Mouse (Mus musculus) liver, embryonic 16.5 days (tissue): ENCODE measurements around the gene Spata32. TPM values are rescaled to one million over a fixed set of nuclear protein-coding genes. Genes with fewer than 3 reads are reported as not detected.

Experiments used
- ATAC-seq: fragments of 200-750 bp; cut with Nextera tagmentation; 2 replicates; pipeline ENCODE4 v1.8.0; 2017; ENCODE audit warnings: low read depth, mild to moderate bottlenecking, moderate number of reproducible peaks, moderate library complexity
- H3K27ac ChIP-seq: fragments of 300-500 bp; sonication (generic); 2 replicates; pipeline ENCODE4 v1.5.1; 2014; ENCODE audit warnings: mild to moderate bottlenecking, low read length
- H3K27me3 ChIP-seq: fragments of 300-500 bp; sonication (generic); 2 replicates; pipeline ENCODE4 v1.6.1; 2014; ENCODE audit warnings: low read depth, low read length, mixed read lengths; ENCODE audit not compliant: control insufficient read depth, insufficient read depth
- H3K36me3 ChIP-seq: fragments of 300-500 bp; sonication (generic); 2 replicates; pipeline ENCODE4 v1.6.1; 2014; ENCODE audit warnings: mild to moderate bottlenecking; ENCODE audit not compliant: control insufficient read depth, insufficient read depth
- H3K4me1 ChIP-seq: fragments of 300-500 bp; sonication (generic); 2 replicates; pipeline ENCODE4 v1.6.1; 2014; ENCODE audit warnings: low read depth, low read length, mixed read lengths; ENCODE audit not compliant: control insufficient read depth
- H3K4me2 ChIP-seq: fragments of 300-500 bp; sonication (generic); 2 replicates; pipeline ENCODE4 v1.6.1; 2014; ENCODE audit warnings: low read depth, low read length, mixed read lengths
- H3K4me3 ChIP-seq: fragments of 300-500 bp; sonication (generic); 2 replicates; pipeline ENCODE4 v1.5.1; 2014; ENCODE audit warnings: low read depth, mild to moderate bottlenecking, low read length
- H3K9ac ChIP-seq: fragments of 300-500 bp; sonication (generic); 2 replicates; pipeline ENCODE4 v1.6.1; 2014; ENCODE audit warnings: low read depth, low read length
- H3K9me3 ChIP-seq: fragments of 300-500 bp; sonication (generic); replicated peaks from 2 replicates; pipeline ENCODE4 v1.6.1; 2016; ENCODE audit warnings: low read length; ENCODE audit not compliant: control insufficient read depth
- WGBS: fragments of 180-500 bp; shearing (Covaris S2); extraction: QIAGEN DNeasy Blood & Tissue Kit; methylation state at CpG from one replicate; pipeline ENCODE4 v1.1.7; 2014; ENCODE audit not compliant: insufficient replicate concordance; 5-methylcytosine and 5-hydroxymethylcytosine counted together
- polyA plus RNA-seq: library from polyadenylated mRNA; unstranded; fragments of >200 nt; fragmentation: Nextera tagmentation; extraction: Ambion mirVana; gene quantifications from 2 replicates; pipeline ENCODE4 v1.2.1, GENCODE M21; 2015

Gene Spata32
- polyA plus RNA-seq = not detected in 2 replicates

DNA sequence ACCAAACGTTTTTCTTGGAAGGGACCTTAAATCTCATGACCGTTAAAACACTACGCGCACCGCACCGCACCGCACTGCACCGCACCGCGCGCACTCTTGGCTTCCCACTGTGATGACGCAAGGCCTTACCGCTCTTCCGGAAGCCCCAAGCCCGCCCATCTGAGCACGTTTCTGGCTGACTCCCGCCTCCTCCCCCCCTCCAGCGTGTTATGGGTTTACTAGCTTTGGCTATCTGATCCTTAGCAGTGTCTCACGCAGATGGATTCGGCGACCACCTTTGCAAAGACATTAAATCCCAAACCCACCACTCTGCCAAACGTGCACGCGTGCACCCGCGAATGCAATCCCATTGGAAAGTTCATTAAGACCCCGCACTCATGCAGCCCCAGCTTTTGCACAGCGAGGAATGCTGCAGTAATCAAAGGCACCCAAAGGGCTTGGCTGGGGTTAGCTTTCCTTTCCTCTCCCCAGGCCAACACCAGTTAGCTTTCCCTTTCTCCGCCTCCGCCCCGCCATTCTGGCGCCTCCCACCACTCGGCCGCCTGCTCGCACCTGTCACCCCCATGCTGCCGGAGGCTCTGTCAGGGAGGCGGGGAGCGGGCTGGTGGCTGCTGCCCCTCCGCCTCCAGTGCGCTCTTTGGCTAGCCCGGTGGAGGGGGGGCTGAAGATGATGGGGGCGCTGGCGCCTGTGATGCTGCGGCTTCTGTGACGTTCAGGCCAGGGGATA lies at the start of gene Spata32:
Gene Spata32 (minus strand): TSS at position 643 of the 727 bp plus-strand sequence.
- peak within 1 kb of the TSS; percentile 58 for H3K4me3 ChIP-seq
- H3K27me3 ChIP-seq = no peaks in the 10 kb centered on the region
- H3K9me3 ChIP-seq = peaks cover 2% of the 10 kb centered on the region; the same call in 1 of the 2 replicates
- peak; percentile 64 for ATAC-seq
- H3K4me2 ChIP-seq = peak within 1 kb of the TSS; percentile 76
- H3K36me3 ChIP-seq = no peaks in the 10 kb centered on the region
- H3K27ac ChIP-seq = no peak within 1 kb of the TSS
- under 1% methylated on average over 45 of the region's 45 CpGs for WGBS
- H3K4me1 ChIP-seq = peaks cover 3% of the 10 kb centered on the region; the same call in 1 of the 2 replicates
- H3K9ac ChIP-seq = peak within 1 kb of the TSS; percentile 44; the same call in 1 of the 2 replicates

DNA sequence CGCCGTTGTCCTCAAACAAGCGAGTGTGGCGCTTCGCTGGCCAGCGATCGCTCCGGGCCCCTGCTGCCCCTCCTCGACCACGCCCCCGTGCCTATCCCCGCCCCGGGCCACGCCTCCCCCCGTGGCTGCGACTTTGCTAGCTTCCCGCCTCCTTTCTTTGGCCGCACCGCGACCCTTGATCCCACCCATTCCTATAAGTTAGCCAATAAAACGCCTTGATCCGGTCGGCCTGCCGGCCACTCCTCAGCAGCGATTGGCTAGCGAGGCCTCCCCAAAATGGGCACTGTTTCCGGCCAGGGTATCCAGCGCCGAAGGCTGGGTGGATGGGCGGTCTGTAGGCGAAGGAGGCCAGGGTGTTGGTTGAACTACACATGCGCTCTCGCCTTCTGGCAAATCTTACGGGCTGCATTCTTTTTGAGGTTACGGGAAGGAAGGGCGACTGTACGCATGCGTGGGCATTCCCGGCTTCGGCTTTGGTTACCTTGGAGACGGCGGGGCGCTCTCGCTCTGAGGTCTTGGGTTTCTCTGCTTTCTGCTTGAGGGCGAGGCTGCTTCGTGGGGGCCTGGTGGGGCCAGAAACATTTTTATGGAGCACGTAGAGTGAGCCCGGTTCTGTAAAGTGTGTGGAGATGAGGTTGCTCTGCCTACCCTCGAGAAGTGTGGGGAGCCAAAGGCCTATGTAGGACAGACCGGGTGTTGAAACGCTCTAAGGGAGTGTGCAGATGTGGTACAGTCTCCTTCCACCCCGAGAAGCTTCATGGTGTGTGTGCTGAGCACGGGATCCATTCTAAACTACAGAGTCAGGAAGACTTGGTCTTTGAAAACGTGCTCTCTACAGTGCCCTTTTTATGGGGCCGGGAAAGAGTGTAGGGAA lies 49.4 kb upstream of the Spata32 start, which contains the start of gene Map3k14:
Gene Map3k14 (minus strand): TSS at position 127 of the 874 bp plus-strand sequence.
- no peaks in the 10 kb centered on the region for H3K36me3 ChIP-seq
- H3K27me3 ChIP-seq = no peaks in the 10 kb centered on the region
- ATAC-seq = peak; percentile 96
- peak within 1 kb of the TSS; percentile 60 for H3K27ac ChIP-seq
- peak within 1 kb of the TSS; percentile 60 for H3K9ac ChIP-seq
- 1% methylated on average over 55 of the region's 55 CpGs for WGBS
- H3K9me3 ChIP-seq = no peaks in the 10 kb centered on the region
- peak within 1 kb of the TSS; percentile 67 for H3K4me3 ChIP-seq
- peak within 1 kb of the TSS; percentile 95 for H3K4me2 ChIP-seq
- H3K4me1 ChIP-seq = peaks cover 13% of the 10 kb centered on the region

DNA sequence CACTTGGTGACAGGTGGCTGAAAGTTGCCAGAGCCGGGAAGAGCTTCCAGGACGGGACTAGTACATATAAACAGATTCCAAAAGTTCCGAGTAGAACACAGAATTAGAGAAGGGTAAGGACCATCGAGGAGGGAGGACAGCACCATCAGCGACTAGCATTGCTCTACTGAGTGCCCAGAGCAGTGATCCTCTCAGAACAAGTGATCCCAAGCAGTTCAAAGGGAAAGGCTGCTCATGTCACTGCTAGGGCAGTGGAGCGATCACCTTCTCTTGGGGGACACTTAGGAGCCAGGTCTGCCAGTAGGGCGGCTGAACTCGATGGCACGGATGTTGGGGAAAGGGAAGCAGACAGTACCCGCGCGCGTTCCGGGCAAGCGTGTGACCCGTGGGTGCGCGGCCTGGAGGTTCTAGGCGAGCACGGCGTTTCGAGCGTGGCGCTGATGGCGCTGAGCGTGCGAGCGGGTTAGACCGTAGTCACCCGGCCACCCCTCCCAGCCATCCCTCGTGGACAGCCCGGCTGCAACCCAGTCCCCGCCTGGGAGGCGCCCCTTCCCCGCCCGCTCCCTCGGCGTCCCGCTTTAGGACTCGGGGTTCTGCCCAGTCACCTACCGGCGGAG lies 48.6 kb upstream of the Spata32 start:
- no peaks in the 10 kb centered on the region for H3K36me3 ChIP-seq
- peaks cover 13% of the 10 kb centered on the region for H3K4me1 ChIP-seq
- H3K4me3 ChIP-seq = peak overlapping the region; percentile 67
- no peaks in the 10 kb centered on the region for H3K9me3 ChIP-seq
- no peaks in the 10 kb centered on the region for H3K27me3 ChIP-seq
- H3K27ac ChIP-seq = peak overlapping the region; percentile 60
- peak overlapping the region; percentile 60 for H3K9ac ChIP-seq
- WGBS = 1% methylated on average over 31 of the region's 42 CpGs
- H3K4me2 ChIP-seq = peak overlapping the region; percentile 95
- no peak for ATAC-seq

DNA sequence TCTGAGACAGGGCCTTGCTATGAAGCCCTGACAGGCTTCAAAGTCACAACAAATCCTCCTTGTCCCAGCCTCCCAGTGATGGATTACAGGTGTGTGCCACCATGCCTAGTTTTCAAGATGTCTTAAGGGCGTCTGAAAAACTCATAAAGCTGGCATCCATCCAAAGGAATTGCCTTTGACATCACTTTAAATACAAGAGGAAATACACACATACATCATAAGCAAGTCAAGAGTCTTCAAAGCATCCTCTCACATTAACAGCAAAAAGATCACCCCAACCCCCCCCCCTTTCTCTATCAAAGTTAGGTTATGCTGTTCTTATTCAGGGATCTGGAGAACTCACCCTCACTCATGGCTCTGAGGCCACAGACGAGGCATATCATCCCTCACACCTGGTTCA lies 47.6 kb upstream of the Spata32 start:
- no peak overlapping the region for H3K4me2 ChIP-seq
- H3K4me1 ChIP-seq = peaks cover 13% of the 10 kb centered on the region
- no peak overlapping the region for H3K27ac ChIP-seq
- no peaks in the 10 kb centered on the region for H3K9me3 ChIP-seq
- ATAC-seq = no peak
- no peak overlapping the region for H3K4me3 ChIP-seq
- 43% methylated on average over 2 of the region's 2 CpGs for WGBS
- no peaks in the 10 kb centered on the region for H3K27me3 ChIP-seq
- no peaks in the 10 kb centered on the region for H3K36me3 ChIP-seq
- no peak overlapping the region for H3K9ac ChIP-seq

DNA sequence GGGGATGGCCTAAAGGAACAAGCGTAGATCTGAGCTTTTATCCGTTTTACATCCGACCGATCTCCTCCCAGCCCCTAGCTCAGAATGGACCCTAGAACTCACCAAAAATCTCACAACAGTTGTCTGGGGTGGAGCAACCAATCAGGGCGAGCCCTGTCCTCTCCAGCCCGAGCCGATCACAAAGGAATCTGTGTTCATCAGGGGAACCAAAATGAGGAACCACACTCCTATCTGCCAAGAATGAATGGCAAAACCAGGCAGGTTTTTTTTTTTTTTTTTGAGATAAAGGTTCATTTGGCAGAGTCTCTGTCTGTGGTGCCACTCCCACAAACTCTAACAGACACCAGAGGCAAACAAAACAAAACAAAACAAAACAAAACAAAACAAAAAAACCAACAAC lies 47.0 kb upstream of the Spata32 start:
- WGBS = 34% methylated on average over 7 of the region's 7 CpGs
- ATAC-seq = no peak
- Histone ChIP-seq H3K4me3 (no peak overlapping the region), H3K27me3 (no peaks in the 10 kb centered on the region), H3K9me3 (no peaks in the 10 kb centered on the region), H3K4me1 (peaks cover 13% of the 10 kb centered on the region), H3K9ac (no peak overlapping the region), H3K4me2 (no peak overlapping the region), H3K36me3 (no peaks in the 10 kb centered on the region), H3K27ac (no peak overlapping the region)

DNA sequence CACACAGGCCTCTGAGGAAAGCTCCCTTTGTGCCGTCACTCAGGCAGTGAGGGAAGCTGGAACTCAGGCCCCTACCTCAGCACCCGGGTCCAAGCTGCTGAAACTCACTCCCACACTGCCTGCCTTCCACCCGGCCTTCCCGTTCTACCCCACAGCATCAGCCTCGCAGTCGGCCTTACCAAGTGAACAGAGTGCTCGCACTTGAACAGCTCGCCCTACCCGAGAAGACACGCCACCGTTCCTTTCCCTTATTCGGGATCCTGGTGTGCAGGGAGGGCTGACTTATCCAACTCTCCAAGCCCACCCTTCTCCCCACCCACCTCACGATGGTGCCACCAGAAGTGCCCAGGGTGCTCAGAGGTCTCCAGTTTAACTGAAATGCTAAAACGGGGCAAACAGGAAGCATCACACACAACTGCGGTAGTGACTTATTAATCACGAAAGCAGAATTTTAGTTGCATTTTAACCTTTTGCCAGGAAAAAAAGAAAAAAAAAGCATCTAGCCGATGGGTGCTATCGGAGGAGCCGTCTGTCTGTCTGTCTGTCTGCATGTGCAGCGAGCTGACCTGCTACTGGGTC lies 46.3 kb upstream of the Spata32 start:
- Histone ChIP-seq H3K4me3 (no peak overlapping the region), H3K27ac (no peak overlapping the region), H3K4me1 (peaks cover 13% of the 10 kb centered on the region), H3K9ac (no peak overlapping the region), H3K9me3 (no peaks in the 10 kb centered on the region), H3K4me2 (no peak overlapping the region), H3K27me3 (no peaks in the 10 kb centered on the region), H3K36me3 (no peaks in the 10 kb centered on the region)
- WGBS = 70% methylated on average over 20 of the region's 20 CpGs
- ATAC-seq = no peak

DNA sequence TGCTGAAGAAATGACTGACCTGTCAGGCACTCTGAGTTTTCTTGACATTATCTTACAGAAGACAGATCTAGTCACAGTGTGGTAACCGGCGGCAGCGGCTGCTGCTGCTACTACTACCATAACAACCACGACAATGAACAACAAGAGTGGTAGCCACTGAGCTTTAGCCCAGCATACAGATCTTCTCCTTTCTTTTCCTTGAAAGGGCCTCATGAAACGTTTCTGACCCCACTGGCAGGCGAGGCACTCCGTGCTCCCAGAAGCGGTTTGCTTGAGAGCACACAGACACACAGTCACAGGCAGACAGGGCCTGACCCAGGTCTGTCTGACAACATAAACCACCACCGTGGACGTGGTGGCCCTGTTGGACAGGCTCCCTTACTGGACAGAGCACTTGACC lies 45.3 kb upstream of the Spata32 start:
- Histone ChIP-seq H3K36me3 (no peaks in the 10 kb centered on the region), H3K4me1 (peaks cover 13% of the 10 kb centered on the region), H3K4me2 (no peak overlapping the region), H3K27me3 (no peaks in the 10 kb centered on the region), H3K9ac (no peak overlapping the region), H3K9me3 (no peaks in the 10 kb centered on the region), H3K4me3 (no peak overlapping the region), H3K27ac (no peak overlapping the region)
- ATAC-seq = no peak
- WGBS = 41% methylated on average over 10 of the region's 10 CpGs

DNA sequence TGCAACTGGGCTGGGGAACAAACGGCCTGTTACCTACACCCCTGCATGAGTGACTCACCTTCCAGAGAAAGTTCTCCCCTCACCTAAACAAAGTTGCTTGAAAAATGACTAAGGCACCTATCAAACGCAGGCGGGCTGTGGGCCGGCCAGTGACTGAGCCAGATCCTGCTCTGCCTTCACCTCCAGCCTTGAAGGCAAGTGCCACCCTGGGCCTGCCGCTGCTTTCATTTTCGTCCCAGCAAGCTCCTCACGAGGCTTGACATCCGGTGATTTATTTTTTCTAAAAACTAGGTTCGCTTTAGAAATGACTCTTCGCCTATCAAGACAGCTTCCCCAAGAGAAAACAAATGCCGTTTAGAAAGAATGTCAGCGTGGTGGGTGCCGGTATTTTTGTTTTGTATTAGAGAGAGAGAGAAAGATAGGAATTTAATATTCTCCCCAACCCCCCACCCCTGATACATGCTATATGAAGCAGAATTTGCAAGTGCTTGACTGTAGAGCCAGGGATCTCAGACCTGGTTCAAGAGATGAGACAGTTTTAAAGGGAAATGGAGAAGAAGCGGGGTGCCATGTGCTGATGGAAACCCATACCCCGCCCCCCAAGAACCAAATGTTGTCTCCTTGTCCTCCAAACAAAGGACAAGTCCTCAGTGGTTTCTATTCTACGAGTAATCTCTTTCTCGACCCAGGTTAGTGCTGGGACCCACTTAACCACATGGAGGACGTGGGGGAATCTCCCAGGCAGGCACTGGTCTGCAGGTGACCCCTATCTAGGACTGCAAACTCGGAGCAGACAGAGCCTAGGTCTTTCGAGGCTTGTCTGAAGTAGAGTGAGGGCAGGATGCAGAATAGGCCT lies 44.4 kb upstream of the Spata32 start:
- Histone ChIP-seq H3K4me3 (no peak overlapping the region), H3K9ac (0 out of 2 replicates have a peak overlapping the region, but pooled peaks have one; percentile 19), H3K27ac (peak overlapping the region; percentile 27; the same call in 1 of the 2 replicates), H3K36me3 (no peaks in the 10 kb centered on the region), H3K27me3 (no peaks in the 10 kb centered on the region), H3K4me2 (peak overlapping the region; percentile 29), H3K9me3 (no peaks in the 10 kb centered on the region), H3K4me1 (peaks cover 10% of the 10 kb centered on the region)
- WGBS = 41% methylated on average over 20 of the region's 20 CpGs
- ATAC-seq = no peak
